Mouse (Mus musculus) bone marrow macrophage, adult 2 months (primary cell): ENCODE measurements around the gene Slc38a11. TPM values are rescaled to one million over a fixed set of nuclear protein-coding genes. Genes with fewer than 3 reads are reported as not detected.
A peak's percentile ranks its signal among the peaks of the same experiment; 100 is the strongest.

ENCODE experiments used
- H3K27ac ChIP-seq: 2 replicates; pipeline ENCODE4 v1.5.1; 2012; ENCODE audit warnings: low read depth, low read length; ENCODE audit not compliant: insufficient read depth
- H3K4me1 ChIP-seq: 2 replicates; pipeline ENCODE4 v1.6.1; 2012; ENCODE audit warnings: low read length; ENCODE audit not compliant: control insufficient read depth, insufficient read depth
- H3K4me3 ChIP-seq: 2 replicates; pipeline ENCODE4 v1.5.1; 2012; ENCODE audit warnings: mild to moderate bottlenecking, low read length, moderate library complexity; ENCODE audit not compliant: insufficient read depth
- CTCF ChIP-seq: IDR thresholded peaks from 2 replicates; pipeline ENCODE4 v1.5.1; 2012; ENCODE audit warnings: low read depth, mild to moderate bottlenecking, low read length, moderate library complexity
- POLR2A ChIP-seq: IDR thresholded peaks from 2 replicates; pipeline ENCODE4 v1.6.1; 2012; ENCODE audit warnings: mild to moderate bottlenecking, low read depth, low read length, borderline replicate concordance
- polyA plus RNA-seq: library from polyadenylated mRNA; stranded (reverse); fragments of >200 nt; gene quantifications from 2 replicates; pipeline ENCODE4 v1.2.4, GENCODE M21; 2012; ENCODE audit not compliant: missing spikeins, insufficient read depth, insufficient read length

Gene Slc38a11
- polyA plus RNA-seq = not detected in 2 replicates

DNA sequence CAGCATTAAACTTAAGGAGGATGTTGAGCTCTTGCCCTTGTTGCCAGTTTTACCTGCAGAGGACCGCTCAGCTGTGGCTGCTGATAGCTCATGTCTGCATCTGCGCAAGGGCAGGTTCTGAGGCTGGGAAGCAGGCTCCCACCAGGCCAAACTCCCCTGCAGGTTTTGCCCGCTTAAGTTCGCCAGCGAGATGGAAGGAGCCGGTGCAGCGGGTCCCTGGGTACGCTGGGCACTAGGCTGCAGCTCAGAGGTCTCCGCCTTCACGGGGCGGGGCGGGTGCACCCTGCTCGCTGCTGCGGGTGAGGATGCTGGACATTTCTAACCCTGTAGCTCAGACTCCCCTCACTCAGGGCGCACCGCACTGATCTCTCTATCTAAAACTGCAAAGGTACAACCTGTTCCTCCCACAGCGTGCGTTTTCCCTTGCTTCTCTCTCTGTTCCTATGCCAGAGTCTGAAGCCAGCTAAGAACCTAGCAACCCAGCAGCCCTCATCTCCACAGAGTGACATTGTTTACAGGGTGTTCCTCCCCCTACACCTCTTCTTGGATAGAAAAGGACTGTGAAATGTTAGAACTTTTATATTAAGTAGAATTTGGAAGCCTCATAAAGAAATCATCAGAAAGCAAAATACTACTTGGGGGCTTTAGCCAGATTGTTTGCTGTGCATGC is at the start of gene Slc38a11:
Slc38a11 (minus strand) TSS at position 207 of the 670 bp plus-strand sequence.
- TF ChIP-seq POLR2A (no peak), CTCF (no peak)

DNA sequence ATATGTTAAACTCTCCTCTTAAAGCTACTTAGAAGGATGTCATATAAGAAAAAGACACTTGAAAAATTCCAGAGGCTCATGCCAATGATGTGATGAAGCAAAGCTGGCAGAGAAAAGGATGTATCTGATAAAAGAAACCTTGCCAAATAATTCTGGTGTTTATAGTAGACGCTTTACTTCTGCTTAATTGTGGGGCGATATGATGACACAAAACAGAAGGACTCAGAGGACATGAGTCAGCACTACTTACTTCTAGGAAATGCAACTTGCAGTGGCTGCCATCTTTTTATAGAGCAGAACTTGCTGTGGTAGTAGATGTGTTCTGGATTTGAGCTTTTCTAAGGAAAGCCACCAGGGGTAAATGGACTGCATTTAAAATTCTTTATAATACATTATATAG is 43.3 kb upstream of the Slc38a11 start:
- Histone ChIP-seq H3K4me1 (peaks cover 8% of the 10 kb centered on the region), H3K27ac (no peak overlapping the region), H3K4me3 (no peak overlapping the region)
- TF ChIP-seq POLR2A (no peak), CTCF (no peak)

More for the DNA sequence above, at the start of gene Slc38a11:
- no peak within 1 kb of the TSS for H3K4me3 ChIP-seq
- H3K27ac ChIP-seq = no peak within 1 kb of the TSS
- no peaks in the 10 kb centered on the region for H3K4me1 ChIP-seq

DNA sequence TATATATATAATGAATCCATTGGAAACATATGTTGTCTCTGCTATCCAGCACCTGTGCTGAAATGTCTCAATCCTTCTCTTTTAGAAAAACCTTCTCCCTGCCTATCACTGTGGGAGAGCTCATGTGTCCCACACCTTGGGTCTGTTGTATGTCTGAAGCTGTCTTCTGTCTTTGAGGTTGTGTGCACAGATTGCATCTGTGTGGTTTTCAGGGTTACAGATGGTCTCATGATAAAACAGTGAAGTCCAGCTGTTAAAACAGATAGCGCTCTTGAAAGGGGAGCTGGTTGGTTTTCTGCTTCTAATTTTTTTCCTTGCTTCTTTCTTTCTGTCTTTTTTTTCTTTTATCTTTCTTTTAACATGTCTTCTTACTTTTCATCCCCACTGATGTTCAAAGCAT is 41.6 kb upstream of the Slc38a11 start:
- no peak overlapping the region for H3K4me3 ChIP-seq
- no peak for TF ChIP-seq POLR2A
- no peak for TF ChIP-seq CTCF
- peaks cover 8% of the 10 kb centered on the region for H3K4me1 ChIP-seq
- no peak overlapping the region for H3K27ac ChIP-seq

DNA sequence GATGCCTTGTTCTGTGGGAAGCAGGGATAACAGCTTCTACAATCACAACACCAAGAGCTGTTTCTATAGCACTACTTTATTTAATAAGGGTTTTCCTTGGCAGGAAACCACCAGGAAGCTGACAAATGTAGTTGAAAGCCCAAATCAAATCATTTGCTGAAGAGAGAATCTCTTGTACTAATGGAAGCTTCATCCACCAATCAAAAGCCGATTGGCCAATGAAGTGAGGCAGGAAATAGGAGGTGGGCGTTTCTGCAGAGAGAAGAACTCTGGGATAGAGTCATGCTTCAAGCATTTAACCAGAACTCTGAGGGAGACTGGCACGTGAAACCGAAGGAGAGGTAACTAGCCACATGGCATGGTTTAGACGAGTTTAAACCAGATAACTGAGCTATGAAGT is 38.2 kb upstream of the Slc38a11 start:
- TF ChIP-seq POLR2A (no peak), CTCF (no peak)
- Histone ChIP-seq H3K27ac (no peak overlapping the region), H3K4me1 (peaks cover 3% of the 10 kb centered on the region), H3K4me3 (no peak overlapping the region)

DNA sequence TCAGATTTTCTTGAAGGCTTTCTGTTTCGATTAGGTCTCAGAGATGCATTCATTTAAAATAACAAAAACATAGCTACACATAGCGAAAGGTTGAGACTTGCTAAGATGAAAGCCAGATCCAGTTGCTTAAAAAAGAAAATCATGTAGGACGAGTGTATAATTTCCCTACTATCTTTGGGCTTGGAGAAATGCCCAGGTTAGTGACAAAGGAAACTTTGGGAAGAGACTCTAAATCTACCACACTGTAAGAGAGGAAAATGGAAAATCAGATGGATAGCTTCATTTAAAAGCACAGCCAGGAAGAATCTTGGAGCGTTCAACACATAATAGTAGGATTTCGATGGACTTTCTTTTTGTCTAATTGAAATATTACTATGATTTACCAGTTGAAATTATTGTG is 36.1 kb upstream of the Slc38a11 start:
- Histone ChIP-seq H3K4me3 (no peak overlapping the region), H3K4me1 (no peaks in the 10 kb centered on the region), H3K27ac (no peak overlapping the region)
- TF ChIP-seq CTCF = no peak
- TF ChIP-seq POLR2A = no peak

DNA sequence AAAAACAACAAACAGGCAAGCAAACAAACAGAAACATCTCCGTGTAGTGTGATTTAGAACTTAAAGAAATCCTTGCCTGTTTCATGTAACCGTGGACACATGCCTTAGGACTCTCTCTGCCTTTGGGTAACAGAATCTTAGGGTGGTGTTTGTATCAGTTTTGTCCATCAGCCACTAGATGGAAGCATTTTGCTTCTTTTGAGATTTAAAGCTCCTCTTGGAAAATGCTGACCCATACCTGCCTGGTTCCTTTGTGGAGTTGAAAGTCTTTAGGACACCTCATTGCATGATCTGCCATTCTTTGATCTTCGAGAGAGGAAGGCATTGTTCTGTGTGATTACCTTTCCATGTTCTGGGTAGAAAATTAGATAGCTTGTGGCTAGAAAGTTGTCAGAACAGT is 32.3 kb upstream of the Slc38a11 start:
- Histone ChIP-seq H3K4me1 (0 out of 2 replicates have a peak, but pooled peaks cover 3% of the 10 kb centered on the region), H3K4me3 (no peak overlapping the region), H3K27ac (no peak overlapping the region)
- TF ChIP-seq CTCF (no peak), POLR2A (no peak)

DNA sequence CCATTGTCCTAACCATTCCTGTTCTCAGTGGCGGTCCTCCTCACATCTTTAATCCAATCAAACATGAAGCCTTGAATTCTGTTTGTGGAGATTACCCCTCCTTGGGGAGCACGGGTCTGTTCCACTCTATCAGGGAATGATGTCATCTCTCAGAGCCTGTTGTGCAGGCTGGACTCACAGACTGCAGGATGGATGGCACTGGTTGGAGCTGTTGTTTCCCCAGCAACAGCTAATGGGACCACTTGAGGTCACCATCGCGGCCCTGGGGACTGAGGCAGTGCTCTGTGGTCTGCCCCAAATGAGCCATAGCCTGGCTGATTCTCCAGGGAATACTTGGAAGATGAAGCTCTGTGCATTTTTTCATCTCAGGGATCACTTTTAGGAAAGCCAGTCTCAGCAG is 29.2 kb upstream of the Slc38a11 start:
- TF ChIP-seq POLR2A = no peak
- no peak for TF ChIP-seq CTCF
- H3K4me1 ChIP-seq = 0 out of 2 replicates have a peak, but pooled peaks cover 3% of the 10 kb centered on the region
- H3K27ac ChIP-seq = no peak overlapping the region
- H3K4me3 ChIP-seq = no peak overlapping the region

DNA sequence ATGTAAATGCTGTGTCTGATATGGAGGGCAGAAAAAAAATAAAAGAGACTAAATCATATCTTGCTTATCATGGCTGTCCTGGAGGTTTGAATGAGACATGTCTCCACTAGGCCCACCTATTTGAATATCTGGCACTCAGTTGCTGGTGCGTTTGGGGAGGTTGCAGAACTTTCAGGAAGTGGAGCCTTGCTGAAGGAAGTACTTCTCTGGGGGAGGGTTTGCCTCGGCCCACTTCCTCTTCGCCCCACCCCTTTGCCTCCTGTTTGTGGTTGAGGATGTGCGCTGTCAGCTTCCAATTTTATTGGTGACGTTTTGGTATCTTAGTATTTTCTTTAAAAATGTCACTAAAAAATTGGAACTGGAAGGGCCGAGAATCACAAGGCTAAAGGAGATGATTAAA is 27.5 kb upstream of the Slc38a11 start:
- H3K4me3 ChIP-seq = no peak overlapping the region
- no peak for TF ChIP-seq POLR2A
- no peak for TF ChIP-seq CTCF

DNA sequence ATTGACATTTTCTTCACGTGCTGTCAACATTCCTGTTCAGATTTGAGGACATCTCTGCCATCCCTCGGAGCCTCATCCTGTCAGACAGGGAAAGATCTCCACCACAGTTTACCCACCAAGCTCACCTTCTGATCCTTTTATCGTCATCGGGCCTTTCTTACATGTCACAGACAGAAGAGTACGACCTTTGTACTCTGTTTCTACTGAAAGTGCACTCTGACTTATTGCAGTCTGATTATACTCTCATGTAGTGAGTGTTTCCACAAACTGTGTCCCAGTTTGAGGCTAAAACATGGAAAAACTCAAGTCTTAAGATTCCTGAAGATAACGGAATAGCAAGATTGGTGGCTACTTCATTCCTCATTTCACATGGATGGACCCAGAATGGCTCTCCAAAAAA is 21.0 kb upstream of the Slc38a11 start:
- Histone ChIP-seq H3K27ac (no peak overlapping the region), H3K4me1 (no peaks in the 10 kb centered on the region), H3K4me3 (no peak overlapping the region)
- no peak for TF ChIP-seq POLR2A
- TF ChIP-seq CTCF = no peak

More for the DNA sequence above, 27.5 kb upstream of the Slc38a11 start:
- Histone ChIP-seq H3K27ac (peak overlapping the region; percentile 22; the same call in 1 of the 2 replicates), H3K4me1 (0 out of 2 replicates have a peak, but pooled peaks cover 3% of the 10 kb centered on the region)

DNA sequence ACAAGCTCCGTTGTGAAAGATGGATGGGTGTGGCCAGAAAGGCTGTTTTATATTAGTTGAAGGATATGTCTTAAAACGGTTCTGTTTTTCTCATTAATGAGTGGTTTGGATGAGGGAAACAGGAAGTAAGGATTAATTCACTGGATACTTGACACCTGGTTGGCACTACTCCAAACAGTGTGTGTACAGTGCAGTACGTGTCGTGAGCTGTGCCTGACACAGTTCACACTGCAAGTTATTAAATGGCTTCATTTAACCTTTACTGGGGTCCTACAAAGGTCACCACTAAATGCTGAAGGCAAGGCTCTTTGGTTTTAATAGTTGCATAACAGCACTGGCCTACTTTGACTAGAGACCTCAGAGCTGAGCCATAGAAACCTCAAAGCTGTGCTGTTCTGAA is 18.7 kb upstream of the Slc38a11 start:
- TF ChIP-seq POLR2A = no peak
- no peak for TF ChIP-seq CTCF
- H3K4me1 ChIP-seq = no peaks in the 10 kb centered on the region
- H3K4me3 ChIP-seq = no peak overlapping the region
- no peak overlapping the region for H3K27ac ChIP-seq
